Mouse (Mus musculus) heart, postnatal 0 days (tissue): ENCODE results near the gene Elobl. TPM values are rescaled to one million over a fixed set of nuclear protein-coding genes. Genes with fewer than 3 reads are reported as not detected.

Experiments
- ATAC-seq: fragments of 200-750 bp; cut with Nextera tagmentation; 2 replicates; pipeline ENCODE4 v1.8.0; 2017; ENCODE audit warnings: low read depth, moderate number of reproducible peaks, moderate library complexity; ENCODE audit not compliant: insufficient read depth
- DNase-seq: peaks from one replicate; pipeline ENCODE4 v3.0.0-alpha.2; 2016; ENCODE audit warnings: low spot score
- H3K27ac ChIP-seq: fragments of 300-500 bp; sonication (generic); 2 replicates; pipeline ENCODE4 v1.5.1; 2014; ENCODE audit warnings: low read depth, mild to moderate bottlenecking
- H3K27me3 ChIP-seq: fragments of 300-500 bp; sonication (generic); 2 replicates; pipeline ENCODE4 v1.6.1; 2014; ENCODE audit warnings: low read length, mixed read lengths; ENCODE audit not compliant: control insufficient read depth, insufficient read depth
- H3K36me3 ChIP-seq: fragments of 300-500 bp; sonication (generic); replicated peaks from 2 replicates; pipeline ENCODE4 v1.6.1; 2014; ENCODE audit warnings: low read length, mixed read lengths; ENCODE audit not compliant: control insufficient read depth, insufficient read depth
- H3K4me1 ChIP-seq: fragments of 300-500 bp; sonication (generic); 2 replicates; pipeline ENCODE4 v1.6.1; 2014; ENCODE audit warnings: antibody characterized with exemption; ENCODE audit not compliant: control insufficient read depth, insufficient read depth
- H3K4me2 ChIP-seq: fragments of 300-500 bp; sonication (generic); 2 replicates; pipeline ENCODE4 v1.6.1; 2014; ENCODE audit warnings: low read depth, mild to moderate bottlenecking, low read length, moderate library complexity
- H3K4me3 ChIP-seq: fragments of 300-500 bp; sonication (generic); 2 replicates; pipeline ENCODE4 v1.5.1; 2014; ENCODE audit warnings: low read depth, low read length
- H3K9ac ChIP-seq: fragments of 300-500 bp; sonication (generic); replicated peaks from 2 replicates; pipeline ENCODE4 v1.6.1; 2014; ENCODE audit warnings: low read depth, low read length, mixed read lengths
- H3K9me3 ChIP-seq: fragments of 300-500 bp; sonication (generic); replicated peaks from 2 replicates; pipeline ENCODE4 v1.6.1; 2016; ENCODE audit warnings: low read length; ENCODE audit not compliant: control insufficient read depth
- CTCF ChIP-seq: IDR thresholded peaks from 2 replicates; pipeline ENCODE4 v1.5.1; 2016; ENCODE audit warnings: antibody characterized with exemption, control low read depth, low read depth
- EP300 ChIP-seq: IDR thresholded peaks from 2 replicates; pipeline ENCODE4 v1.6.1; 2016; ENCODE audit warnings: antibody characterized with exemption, low read depth
- WGBS: fragments of 180-500 bp; shearing (Covaris S2); extraction: QIAGEN DNeasy Blood & Tissue Kit; methylation state at CpG from one replicate; pipeline ENCODE4 v1.1.7; 2014; 5-methylcytosine and 5-hydroxymethylcytosine counted together
- polyA plus RNA-seq: library from polyadenylated mRNA; unstranded; fragments of >200 nt; fragmentation: Nextera tagmentation; extraction: Ambion mirVana; gene quantifications from 2 replicates; pipeline ENCODE4 v1.2.1, GENCODE M21; 2015
- total RNA-seq: library from RNA; depleted of rRNA; stranded (reverse); fragments of >200 nt; gene quantifications from 2 replicates; pipeline ENCODE4 v1.2.3, GENCODE M21; 2014; ENCODE audit warnings: low replicate concordance

The Elobl gene
- total and polyA plus RNA-seq, 2 experiments from 2014 or later = not detected

- peaks cover 28% of the 10 kb centered on the region for H3K36me3 ChIP-seq
Measured at GRCm38 (mm10) chr11:88988956-88989355, 22.2 kb upstream of the Elobl start.

DNA sequence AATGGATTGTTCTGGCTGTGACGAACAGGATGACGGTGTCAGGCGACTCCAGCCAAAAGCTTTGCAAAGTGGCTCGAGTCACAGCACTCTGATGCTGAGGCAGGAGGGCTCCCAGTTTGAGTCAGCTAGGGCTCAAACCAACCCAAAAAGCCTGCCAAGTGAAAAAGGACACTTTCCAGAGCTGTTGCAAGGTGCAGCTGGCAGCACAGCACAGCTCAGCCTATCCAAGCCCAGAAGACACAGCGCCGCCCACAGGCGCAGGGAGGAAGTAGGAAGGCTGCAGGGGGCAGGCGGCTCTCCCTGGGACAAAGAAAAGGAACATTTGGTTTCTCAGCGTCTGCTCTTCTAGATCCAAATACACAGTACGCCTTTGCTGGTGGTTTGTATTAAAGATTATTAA, 19.9 kb upstream of the Elobl start:
- H3K36me3 ChIP-seq = peaks cover 34% of the 10 kb centered on the region
- ATAC-seq (no peak), DNase-seq (no peak)
- no peaks in the 10 kb centered on the region for H3K27me3 ChIP-seq
- no peaks in the 10 kb centered on the region for H3K9me3 ChIP-seq
- H3K27ac ChIP-seq = no peak overlapping the region
- 83% methylated on average over 10 of the region's 10 CpGs for WGBS
- H3K4me3 ChIP-seq = no peak overlapping the region
- H3K9ac ChIP-seq = no peak overlapping the region
- no peak for TF ChIP-seq CTCF
- no peak for TF ChIP-seq EP300
- no peak overlapping the region for H3K4me2 ChIP-seq
- no peaks in the 10 kb centered on the region for H3K4me1 ChIP-seq

More at GRCm38 (mm10) chr11:88988956-88989355, 22.2 kb upstream of the Elobl start:
- Histone ChIP-seq H3K4me2 (no peak overlapping the region), H3K27ac (no peak overlapping the region), H3K27me3 (no peaks in the 10 kb centered on the region), H3K4me1 (no peaks in the 10 kb centered on the region), H3K4me3 (no peak overlapping the region), H3K9me3 (no peaks in the 10 kb centered on the region), H3K9ac (no peak overlapping the region)
- ATAC-seq (no peak), DNase-seq (no peak)
- no peak for TF ChIP-seq CTCF
- TF ChIP-seq EP300 = no peak
- 75% methylated on average over 5 of the region's 5 CpGs for WGBS

DNA sequence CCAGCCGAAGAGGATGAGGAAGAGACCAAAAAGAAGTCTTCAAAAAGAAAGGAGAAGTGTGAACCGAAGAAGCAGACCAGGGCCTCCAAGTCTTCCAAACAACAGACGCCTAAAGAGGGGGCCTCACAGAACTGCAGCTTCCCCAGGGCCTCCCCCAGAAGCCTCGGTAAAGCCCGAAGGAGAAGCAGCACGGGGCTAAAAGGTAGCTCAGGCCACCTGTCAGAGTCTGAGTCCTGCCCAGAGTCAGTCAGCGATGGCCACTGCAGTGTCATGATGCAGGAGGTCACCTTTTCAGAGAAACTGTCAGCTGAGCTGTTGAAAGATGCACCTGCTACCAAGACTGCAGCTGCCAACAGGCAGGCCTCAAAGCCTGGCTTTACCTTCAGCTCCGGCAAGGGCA, 14.6 kb upstream of the Elobl start:
- Histone ChIP-seq H3K27ac (no peak overlapping the region), H3K27me3 (no peaks in the 10 kb centered on the region), H3K4me3 (no peak overlapping the region), H3K4me2 (no peak overlapping the region), H3K36me3 (peaks cover 25% of the 10 kb centered on the region), H3K9me3 (no peaks in the 10 kb centered on the region), H3K4me1 (no peaks in the 10 kb centered on the region), H3K9ac (no peak overlapping the region)
- TF ChIP-seq CTCF (no peak), EP300 (no peak)
- 81% methylated on average over 8 of the region's 8 CpGs for WGBS
- no peak for ATAC-seq
- no peak for DNase-seq

DNA sequence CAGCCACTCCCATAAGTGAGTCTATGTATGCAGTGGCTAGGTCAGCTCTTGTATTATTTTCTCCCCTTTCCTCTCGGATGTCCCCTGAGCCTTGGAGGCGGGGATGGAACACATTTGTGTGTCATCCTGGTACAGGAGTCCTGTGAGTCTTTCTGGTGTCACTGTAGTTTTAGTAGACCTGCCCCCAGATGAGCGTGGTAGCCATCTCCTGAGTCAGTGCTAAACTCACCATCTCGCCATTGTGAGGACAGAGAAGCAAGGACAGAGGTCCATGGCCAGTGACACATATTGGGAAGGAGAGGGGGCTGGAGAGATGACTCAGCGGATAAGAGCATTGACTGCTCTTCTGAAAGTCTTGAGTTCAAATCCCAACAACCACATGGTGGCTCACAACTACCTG, 10.5 kb upstream of the Elobl start:
- Histone ChIP-seq H3K27ac (no peak overlapping the region), H3K4me3 (no peak overlapping the region), H3K9me3 (no peaks in the 10 kb centered on the region), H3K9ac (no peak overlapping the region), H3K4me2 (no peak overlapping the region), H3K36me3 (peaks cover 8% of the 10 kb centered on the region; the same call in 1 of the 2 replicates), H3K27me3 (no peaks in the 10 kb centered on the region), H3K4me1 (peaks cover 6% of the 10 kb centered on the region)
- TF ChIP-seq CTCF (no peak), EP300 (no peak)
- 91% methylated on average over 5 of the region's 5 CpGs for WGBS
- DNase-seq = no peak
- no peak for ATAC-seq

GRCm38 (mm10) chr11:88976320-88976719, 9.6 kb upstream of the Elobl start:
- TF ChIP-seq CTCF (peak; percentile 19; the same call in 1 of the 2 replicates), EP300 (no peak)
- Histone ChIP-seq H3K4me2 (no peak overlapping the region), H3K27ac (no peak overlapping the region), H3K4me1 (peaks cover 6% of the 10 kb centered on the region), H3K36me3 (peaks cover 5% of the 10 kb centered on the region; the same call in 1 of the 2 replicates), H3K4me3 (no peak overlapping the region), H3K27me3 (no peaks in the 10 kb centered on the region), H3K9ac (no peak overlapping the region), H3K9me3 (no peaks in the 10 kb centered on the region)
- ATAC-seq (no peak), DNase-seq (no peak)
- WGBS = 95% methylated on average over 2 of the region's 2 CpGs
